Mouse (Mus musculus) regulatory T cell (primary cell): ENCODE measurements around the gene Plcd3.

Experiments
- in situ Hi-C: fragments of 300-600 bp; cut with MboI, MseI; formaldehyde crosslinking; loops from one replicate; pipeline ENCODE4 v1.15.1; 2025; ENCODE audit warnings: high pct_unique_total_duplicates

Gene Plcd3

GRCm38 (mm10) chr11:103117591-103118009, 16.1 kb upstream of the Plcd3 start:
- in situ Hi-C loops = no loop called here

DNA sequence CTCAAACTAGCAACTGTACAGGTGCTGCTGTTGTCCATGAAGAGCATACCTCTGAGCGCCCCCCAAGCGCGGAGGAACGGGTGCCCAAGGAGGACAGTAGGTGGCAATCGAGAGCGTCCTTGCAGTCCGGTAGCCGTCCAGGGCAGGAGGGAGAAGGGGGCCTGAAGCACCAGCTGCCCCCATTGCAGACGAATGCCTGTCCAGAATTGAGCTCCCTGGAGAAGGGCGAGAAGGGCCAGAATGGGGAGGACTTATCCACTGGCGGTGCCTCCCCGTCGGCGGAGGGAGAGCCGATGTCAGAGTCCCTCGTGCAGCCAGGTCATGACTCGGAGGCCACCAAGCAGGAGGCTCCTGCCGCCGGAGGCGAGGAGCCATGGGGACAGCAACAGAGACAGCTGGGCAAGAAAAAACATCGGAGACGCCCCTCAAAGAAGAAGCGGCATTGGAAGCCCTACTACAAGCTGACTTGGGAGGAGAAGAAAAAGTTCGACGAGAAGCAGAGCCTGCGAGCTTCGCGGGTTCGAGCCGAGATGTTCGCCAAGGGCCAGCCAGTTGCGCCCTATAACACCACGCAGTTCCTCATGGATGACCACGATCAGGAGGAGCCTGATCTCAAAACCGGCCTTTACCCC, 15.6 kb upstream of the Plcd3 start:
- in situ Hi-C loops = no loop called here

- in situ Hi-C loops = no loop called here
Measured at GRCm38 (mm10) chr11:103116008-103116818, 14.8 kb upstream of the Plcd3 start, which contains the start of gene Hexim1. Gene Hexim1 (plus strand): TSS chr11:103116231.

DNA sequence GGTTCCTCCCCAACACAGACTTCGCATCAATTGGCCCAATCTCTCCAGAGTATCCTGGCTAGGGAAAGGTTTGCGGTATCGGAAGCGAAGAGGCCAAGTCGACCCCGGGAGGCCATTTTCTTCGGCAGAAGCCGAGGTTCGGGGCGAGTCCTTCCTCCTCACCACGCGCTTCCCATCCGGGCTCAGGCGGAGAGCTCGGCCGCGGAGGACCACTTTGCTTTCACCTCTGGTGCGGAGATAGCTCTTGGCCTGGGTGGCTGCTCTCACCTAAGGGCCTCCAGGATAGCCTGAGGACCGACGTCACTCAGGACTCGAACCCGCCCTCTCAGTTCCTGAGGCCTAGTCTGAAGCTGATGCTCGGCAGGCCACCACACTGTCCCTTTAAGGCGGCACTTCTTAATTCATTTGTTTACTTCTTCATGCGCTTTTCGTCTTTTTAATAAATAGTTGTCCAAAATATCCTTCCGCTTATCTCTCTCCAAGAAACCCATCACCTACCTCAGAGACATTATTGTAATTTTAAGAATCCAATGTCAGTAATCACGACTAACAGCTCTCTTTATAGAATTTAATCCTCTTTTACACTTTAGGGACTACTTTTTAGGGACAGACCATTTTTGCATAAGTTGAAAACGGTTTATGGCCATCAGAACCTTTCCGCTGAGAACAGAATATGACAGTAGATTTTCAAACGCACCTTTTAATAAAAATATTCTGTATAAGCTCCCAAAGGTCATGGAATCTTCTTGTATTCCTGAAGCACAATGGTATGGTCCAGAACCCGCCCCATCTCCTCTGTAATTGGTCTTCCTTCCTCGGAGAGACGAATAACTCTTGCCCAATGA, 13.9 kb upstream of the Plcd3 start:
- in situ Hi-C loops = no loop called here

- in situ Hi-C loops = no loop called here
Measured at GRCm38 (mm10) chr11:103114270-103114943, 12.9 kb upstream of the Plcd3 start.

GRCm38 (mm10) chr11:103113771-103114170, 12.3 kb upstream of the Plcd3 start:
- in situ Hi-C loops = no loop called here

DNA sequence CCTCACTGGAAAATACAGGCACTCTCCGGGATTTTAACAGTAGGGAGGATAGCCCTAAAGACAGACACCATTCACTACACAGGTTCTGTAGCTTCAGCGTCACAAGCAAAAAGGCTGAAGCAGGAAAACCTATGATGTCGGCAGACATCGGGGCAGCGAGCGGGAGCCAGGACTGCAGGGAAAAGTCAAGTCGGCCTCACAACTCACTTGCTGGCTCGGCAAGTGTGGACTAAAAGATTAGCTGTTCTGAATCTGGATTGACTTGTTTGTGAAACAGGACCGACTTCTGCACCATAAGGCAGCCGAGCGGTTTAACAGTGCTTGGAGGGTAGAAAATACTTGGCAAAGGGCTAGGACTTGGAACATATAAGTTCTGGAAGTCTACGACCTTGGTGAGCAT, 11.5 kb upstream of the Plcd3 start:
- in situ Hi-C loops = no loop called here

DNA sequence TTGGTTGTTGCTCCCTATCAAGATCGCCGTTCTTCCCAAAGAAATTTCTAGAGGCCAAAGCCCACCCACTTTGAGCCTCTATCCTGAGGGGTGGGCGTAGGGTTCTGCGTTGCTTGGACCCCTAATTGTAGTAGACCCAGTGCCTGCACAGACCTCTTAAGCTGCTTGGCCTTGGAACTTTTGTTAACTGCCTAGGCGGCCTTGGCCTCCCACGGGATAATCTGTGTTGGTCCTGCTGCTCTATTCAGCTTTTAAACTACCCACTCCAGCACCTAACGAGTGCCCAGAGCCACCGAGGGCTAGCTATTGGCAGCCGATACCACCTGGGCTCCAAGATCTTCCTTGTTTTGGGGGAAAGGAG, 11.1 kb upstream of the Plcd3 start:
- in situ Hi-C loops = no loop called here

GRCm38 (mm10) chr11:103111881-103112551, 10.6 kb upstream of the Plcd3 start:
- in situ Hi-C loops = no loop called here

DNA sequence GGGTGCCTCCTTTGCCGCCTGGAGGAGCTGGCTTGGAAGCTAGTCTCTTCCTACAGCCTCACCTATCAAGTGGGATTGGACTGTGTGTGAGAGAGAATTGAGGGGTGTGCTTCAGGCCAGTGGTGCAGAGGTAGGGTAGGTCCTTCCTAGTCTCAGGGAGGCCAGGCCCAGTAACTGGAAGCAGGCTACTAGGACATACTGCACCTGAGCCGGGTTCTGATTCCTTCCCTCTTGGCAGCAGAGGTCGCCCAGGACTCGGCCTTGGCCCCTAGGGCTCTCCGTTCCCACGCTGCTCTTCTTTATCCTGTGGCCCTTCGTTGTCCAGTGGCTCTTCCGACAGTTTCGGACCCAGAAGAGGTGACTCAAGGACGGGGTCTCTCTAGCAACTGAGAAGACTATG, 9.8 kb upstream of the Plcd3 start:
- in situ Hi-C loops = no loop called here

GRCm38 (mm10) chr11:103106386-103106785, 4.9 kb upstream of the Plcd3 start:
- in situ Hi-C loops = no loop called here

- in situ Hi-C loops = no loop called here
Measured at GRCm38 (mm10) chr11:103105810-103106209, 4.4 kb upstream of the Plcd3 start.

DNA sequence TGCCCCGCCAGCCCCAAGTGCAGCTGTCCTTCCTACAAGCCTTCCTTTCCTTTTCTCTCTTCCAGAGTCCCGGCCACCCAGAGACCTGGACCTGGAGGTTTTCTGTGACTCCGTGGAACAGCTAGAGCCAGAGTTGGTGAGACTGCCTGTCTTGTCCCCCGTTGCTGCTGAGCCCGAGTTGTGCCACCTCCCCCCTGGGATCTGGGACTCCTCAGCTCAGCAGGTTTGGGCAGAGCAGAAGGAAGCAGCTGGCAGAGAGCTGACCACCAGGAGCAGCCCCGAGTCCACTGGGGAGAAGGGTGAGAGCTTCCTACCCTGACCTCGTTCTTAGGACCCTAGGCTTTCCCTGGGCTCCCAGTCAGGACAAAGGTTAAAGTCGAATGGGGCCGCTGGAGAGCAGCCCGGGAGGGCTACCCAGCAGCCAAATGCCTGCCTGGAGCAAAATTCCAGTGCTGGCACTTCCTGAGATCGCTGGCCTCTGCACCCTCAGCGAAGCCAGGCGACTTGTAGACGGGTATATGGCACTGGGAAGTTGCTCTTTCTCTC, 3.8 kb upstream of the Plcd3 start:
- in situ Hi-C loops = no loop called here

DNA sequence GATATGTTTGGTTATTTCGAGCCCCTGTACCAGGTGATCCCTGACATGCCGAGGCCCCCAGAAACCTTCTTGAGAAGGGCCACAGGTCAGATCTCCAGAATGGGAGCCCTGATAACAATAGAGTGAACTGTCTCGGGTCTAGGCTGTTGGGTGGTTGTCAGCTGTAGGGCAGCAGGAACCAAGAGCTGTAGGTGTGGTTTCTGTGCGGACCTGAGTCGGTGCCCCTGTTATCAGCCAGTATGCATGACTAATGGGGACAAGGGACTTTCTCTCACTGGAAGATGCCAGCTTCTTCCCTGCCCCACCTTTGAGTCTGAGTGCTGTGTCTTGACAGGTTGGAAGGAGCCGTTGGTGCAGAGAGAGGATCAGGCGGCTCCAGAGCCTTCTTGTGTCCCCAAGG, 3.0 kb upstream of the Plcd3 start:
- in situ Hi-C loops = loop anchor here (5.0 kb wide), 2 partner anchors 53 to 238 kb away; no protein-coding TSS in a partner anchor

- in situ Hi-C loops = loop anchor here (5.0 kb wide), 2 partner anchors 54 to 239 kb away; no protein-coding TSS in a partner anchor
Measured at GRCm38 (mm10) chr11:103103621-103104020, 2.2 kb upstream of the Plcd3 start.

DNA sequence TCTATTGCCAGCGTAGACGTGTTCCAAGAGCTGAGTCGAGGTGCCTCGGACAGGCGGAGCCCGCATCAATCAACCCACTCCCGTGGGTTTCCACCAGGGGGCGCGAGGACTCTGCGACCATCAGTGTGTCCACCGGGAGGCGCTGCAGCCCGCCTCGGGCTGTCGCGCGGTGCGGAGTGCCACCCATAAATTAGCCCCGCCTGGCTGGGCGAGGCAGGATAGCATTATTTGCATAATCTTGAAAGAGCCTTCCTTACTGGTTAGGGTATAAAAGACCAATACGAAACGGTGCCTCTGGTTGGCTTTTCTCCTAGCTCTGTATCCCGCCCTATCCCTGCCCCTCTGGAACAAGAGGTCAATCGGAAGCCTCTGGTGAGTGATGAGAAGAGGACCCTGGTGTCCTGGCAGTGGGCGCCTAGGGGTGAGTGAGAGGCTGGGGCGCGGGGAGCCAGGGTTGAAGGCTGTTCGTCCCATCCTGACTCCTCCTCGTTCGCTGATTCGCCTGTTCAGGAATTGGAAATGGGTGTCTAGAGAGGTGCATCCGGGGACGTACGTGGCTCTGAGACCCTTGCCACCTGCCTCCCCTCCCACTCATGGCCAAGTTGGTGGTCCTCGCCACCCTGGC, 1.4 kb upstream of the Plcd3 start:
- in situ Hi-C loops = loop anchor here (5.0 kb wide), 2 partner anchors 54 to 239 kb away; no protein-coding TSS in a partner anchor

GRCm38 (mm10) chr11:103101866-103102501, 526 bp upstream of the Plcd3 start:
- in situ Hi-C loops = loop anchor here (5.0 kb wide), 2 partner anchors 55 to 240 kb away; no protein-coding TSS in a partner anchor

DNA sequence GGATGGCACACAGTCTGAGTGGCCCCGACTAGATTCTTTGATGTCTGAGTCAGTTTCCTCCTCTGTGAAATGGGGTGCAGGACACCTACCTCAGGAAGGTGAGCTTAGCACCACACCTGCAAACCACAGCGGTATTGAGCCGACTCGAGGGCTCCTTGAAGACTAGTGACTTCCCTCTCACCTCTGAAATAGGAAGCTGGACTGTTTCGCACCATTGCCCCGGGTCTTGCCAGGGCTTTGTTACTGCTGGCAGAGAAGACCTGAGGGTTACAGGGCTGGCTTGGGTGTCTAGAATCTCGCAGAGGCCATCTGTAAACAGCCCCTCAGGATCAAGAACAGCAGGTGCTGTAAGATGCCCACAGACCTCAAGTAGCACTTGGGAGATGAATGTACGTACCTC, 1.1 kb downstream of the Plcd3 start:
- in situ Hi-C loops = loop anchor here (5.0 kb wide), 2 partner anchors 57 to 242 kb away; no protein-coding TSS in a partner anchor

GRCm38 (mm10) chr11:103099352-103099940, 2.0 kb downstream of the Plcd3 start:
- in situ Hi-C loops = no loop called here
